Mouse (Mus musculus): Measurements from ENCODE around the gene Armc12. TPM values are rescaled to one million over a fixed set of nuclear protein-coding genes. Genes with fewer than 3 reads are reported as not detected.
"Not testable (repeated sequence)": the region's sequence is repeated elsewhere in the genome, so short reads cannot be mapped to it uniquely, and the experiment has no call there.

The Armc12 gene
- polyA plus RNA-seq, 2 experiments from 2014 or later, result not detected

- ATAC-seq, result no peak
These were observed 2.7 kb downstream of the Armc12 start for GRCm38 (mm10) chr17:28533327-28533726.

- ATAC-seq, result no peak
These were observed 7.3 kb downstream of the Armc12 start for GRCm38 (mm10) chr17:28537881-28538280.

GRCm38 (mm10) chr17:28546925-28547324 lies 16.3 kb downstream of the Armc12 start:
- no peak for ATAC-seq

- no peak for ATAC-seq
These were observed 17.9 kb downstream of the Armc12 start for GRCm38 (mm10) chr17:28548550-28548949.

GRCm38 (mm10) chr17:28549111-28549510 lies 18.5 kb downstream of the Armc12 start, which contains the start of gene Clpsl2:
Clpsl2 (plus strand) TSS chr17:28549411.
- ATAC-seq, result no peak

GRCm38 (mm10) chr17:28553040-28553793 lies 22.6 kb downstream of the Armc12 start:
- ATAC-seq, result peak; percentile 67

GRCm38 (mm10) chr17:28554021-28554420 lies 23.4 kb downstream of the Armc12 start:
- ATAC-seq, result not testable (repeated sequence)

GRCm38 (mm10) chr17:28556635-28557396 lies 26.2 kb downstream of the Armc12 start:
- no peak for ATAC-seq

GRCm38 (mm10) chr17:28557772-28558171 lies 27.2 kb downstream of the Armc12 start:
- ATAC-seq, result no peak

GRCm38 (mm10) chr17:28560598-28560997 lies 30.0 kb downstream of the Armc12 start, which contains the start of gene Clps:
Clps (minus strand) TSS chr17:28560766.
- ATAC-seq, result no peak

- no peak for ATAC-seq
These were observed 31.0 kb downstream of the Armc12 start for GRCm38 (mm10) chr17:28561613-28562012.

GRCm38 (mm10) chr17:28565181-28565580 lies 34.6 kb downstream of the Armc12 start:
- no peak for ATAC-seq

- no peak for ATAC-seq
These were observed 36.9 kb downstream of the Armc12 start for GRCm38 (mm10) chr17:28567541-28567940.

GRCm38 (mm10) chr17:28571868-28572267 lies 41.3 kb downstream of the Armc12 start:
- no peak for ATAC-seq

GRCm38 (mm10) chr17:28572521-28572920 lies 41.9 kb downstream of the Armc12 start:
- no peak for ATAC-seq

GRCm38 (mm10) chr17:28572941-28573340 lies 42.3 kb downstream of the Armc12 start:
- ATAC-seq, result no peak

GRCm38 (mm10) chr17:28575244-28576125 lies 44.9 kb downstream of the Armc12 start, which contains the start of gene Lhfpl5:
Lhfpl5 (plus strand) TSS chr17:28575641.
- peak; percentile 41 for ATAC-seq

GRCm38 (mm10) chr17:28580396-28580795 lies 49.8 kb downstream of the Armc12 start:
- no peak for ATAC-seq

- ATAC-seq, result no peak
These were observed 50.5 kb downstream of the Armc12 start for GRCm38 (mm10) chr17:28581056-28581455.

- ATAC-seq, result no peak
These were observed 55.9 kb downstream of the Armc12 start for GRCm38 (mm10) chr17:28586509-28586908.

GRCm38 (mm10) chr17:28588591-28588990 lies 58.0 kb downstream of the Armc12 start:
- ATAC-seq, result no peak
